Mouse (Mus musculus): Measurements from ENCODE around the gene Gm45808.

Gene Gm45808

GRCm38 (mm10) chr7:45455932-45456696, 30.5 kb downstream of the Gm45808 start:
- DNase-seq (ENCODE audit: low read depth in 1 of 2, low spot score in 2 of 2): no peak

DNA sequence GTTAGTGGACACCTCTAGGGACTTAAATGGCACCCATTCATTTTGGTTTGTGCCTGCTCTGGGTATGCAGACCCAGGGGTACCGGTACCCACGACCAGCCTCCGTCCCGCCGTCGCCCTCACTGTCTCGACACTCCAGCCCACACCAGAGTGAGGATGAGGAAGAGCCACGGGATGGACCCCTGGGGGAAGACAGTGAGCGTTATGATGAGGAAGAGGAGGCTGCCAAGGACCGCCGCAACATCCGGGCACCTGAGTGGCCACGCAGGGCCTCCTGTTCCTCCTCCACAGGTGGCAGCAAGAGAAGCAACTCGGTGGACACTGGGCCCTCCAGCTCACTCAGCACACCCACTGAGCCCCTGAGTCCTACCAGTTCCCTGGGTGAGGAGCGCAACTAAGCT, 31.6 kb downstream of the Gm45808 start:
- DNase-seq (ENCODE audit: low read depth in 1 of 2, low spot score in 2 of 2): no peak

DNA sequence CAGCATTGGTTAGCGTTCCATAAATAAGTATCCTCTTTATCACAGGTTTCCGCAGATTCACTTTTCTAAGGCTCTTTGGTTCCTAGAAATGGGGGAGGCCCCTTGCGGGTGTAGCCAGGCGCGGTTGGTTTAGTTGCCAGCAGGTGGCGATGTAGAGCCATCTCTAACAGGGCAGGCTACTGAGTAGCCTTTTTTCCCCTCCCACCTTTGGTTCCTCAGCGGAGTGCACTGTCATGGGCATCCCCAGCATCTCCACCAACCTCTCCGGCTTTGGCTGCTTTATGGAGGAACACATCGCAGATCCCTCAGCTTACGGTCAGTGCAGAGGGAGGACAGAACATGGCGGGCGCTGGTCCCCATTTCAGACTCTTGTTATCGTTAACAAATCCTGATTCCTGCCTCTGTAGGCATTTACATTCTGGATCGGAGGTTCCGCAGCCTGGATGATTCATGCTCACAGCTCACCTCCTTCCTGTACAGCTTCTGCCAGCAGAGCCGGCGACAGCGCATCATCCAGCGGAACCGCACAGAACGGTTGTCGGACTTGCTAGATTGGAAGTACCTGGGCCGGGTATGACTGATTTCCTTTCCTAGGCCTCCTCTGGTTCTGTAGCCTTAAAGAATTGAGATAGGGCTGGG, 35.1 kb downstream of the Gm45808 start:
- DNase-seq (ENCODE audit: low read depth in 1 of 2, low spot score in 2 of 2): peak; percentile 56 to 83

DNA sequence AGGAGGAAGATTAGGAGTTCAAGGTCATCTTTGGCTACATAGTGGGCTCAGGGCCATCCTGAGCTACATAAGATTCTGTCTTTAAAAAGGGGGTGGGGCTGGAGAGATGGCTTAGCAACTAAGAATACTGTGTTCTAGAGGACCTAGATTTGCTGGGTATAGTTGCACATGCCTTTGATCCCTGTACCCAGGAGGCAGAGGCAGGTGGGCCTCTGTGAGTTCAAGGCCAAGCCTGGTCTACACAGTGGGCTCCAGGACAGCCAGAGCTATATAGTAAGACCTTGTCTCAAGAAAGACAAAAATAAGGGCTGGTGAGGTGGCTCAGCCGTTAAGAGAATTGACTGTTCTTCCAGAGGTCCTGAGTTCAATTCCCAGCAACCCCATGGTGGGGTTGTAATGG, 36.6 kb downstream of the Gm45808 start:
- DNase-seq (ENCODE audit: low read depth in 1 of 2, low spot score in 2 of 2): no peak

- DNase-seq (ENCODE audit: low read depth in 1 of 2, low spot score in 2 of 2): no peak
Observed at GRCm38 (mm10) chr7:45447325-45447990, 39.2 kb downstream of the Gm45808 start.

DNA sequence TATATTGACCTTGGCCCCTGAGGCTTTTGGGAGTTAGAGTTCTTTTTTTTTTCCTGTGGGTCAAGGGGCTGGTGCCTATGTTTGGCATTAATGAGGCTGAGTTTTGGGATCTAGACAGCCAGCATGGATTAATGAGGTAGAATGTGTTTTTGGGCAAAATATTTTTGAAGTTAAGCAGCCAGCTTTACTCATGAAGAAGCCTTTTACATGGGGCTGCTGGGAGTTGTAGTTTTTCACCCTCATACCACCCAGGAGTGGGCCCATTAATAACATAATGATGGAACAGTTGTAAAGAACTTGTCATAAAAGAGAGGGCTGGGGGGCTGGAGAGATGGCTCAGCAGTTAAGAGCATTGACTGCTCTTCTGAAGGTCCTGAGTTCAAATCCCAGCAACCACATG, 40.0 kb downstream of the Gm45808 start:
- no peak for DNase-seq (ENCODE audit: low read depth in 1 of 2, low spot score in 2 of 2)

DNA sequence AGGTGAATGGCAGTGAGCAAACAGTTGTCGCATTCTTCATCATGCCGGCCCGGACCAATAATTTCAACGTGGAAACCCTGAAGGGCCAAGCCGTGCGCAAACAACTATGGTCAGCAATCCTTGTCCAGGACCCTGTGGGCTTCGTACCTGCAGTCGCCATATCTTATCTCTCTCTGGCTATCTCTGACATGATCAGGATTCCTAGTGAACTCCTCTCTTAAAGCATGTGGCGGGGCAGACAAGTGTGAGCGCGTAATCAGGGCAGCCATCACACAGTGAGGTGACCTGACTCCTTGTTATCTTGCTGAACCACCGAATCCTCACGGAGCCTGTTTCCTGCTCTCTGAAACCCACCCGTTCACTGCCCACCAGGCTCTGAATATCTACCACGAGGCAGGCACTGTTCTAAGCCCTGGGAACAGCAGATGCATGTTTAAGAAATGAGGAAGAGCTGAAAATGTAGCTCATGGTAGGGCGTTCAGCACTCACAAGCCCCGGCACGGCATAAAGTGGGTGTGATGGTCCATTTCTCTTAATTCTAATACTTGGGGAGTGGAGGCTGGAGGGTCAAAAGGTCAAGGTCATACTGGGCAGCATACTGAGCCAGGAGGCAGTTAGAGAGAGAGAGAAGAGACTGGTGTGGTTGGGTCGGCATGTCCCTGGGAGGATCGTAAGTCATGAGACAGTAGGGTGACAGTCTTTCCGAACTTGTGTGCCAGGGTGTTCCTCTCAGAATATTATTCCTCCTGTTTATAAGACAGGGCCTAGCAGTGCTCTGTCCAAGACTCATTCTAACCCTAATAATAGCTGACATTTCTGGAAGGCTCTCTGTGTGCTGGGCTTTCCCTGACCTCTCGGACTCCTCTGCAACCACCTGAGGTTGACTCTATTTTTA, 42.8 kb downstream of the Gm45808 start:
- DNase-seq (ENCODE audit: low read depth in 1 of 2, low spot score in 2 of 2): no peak

DNA sequence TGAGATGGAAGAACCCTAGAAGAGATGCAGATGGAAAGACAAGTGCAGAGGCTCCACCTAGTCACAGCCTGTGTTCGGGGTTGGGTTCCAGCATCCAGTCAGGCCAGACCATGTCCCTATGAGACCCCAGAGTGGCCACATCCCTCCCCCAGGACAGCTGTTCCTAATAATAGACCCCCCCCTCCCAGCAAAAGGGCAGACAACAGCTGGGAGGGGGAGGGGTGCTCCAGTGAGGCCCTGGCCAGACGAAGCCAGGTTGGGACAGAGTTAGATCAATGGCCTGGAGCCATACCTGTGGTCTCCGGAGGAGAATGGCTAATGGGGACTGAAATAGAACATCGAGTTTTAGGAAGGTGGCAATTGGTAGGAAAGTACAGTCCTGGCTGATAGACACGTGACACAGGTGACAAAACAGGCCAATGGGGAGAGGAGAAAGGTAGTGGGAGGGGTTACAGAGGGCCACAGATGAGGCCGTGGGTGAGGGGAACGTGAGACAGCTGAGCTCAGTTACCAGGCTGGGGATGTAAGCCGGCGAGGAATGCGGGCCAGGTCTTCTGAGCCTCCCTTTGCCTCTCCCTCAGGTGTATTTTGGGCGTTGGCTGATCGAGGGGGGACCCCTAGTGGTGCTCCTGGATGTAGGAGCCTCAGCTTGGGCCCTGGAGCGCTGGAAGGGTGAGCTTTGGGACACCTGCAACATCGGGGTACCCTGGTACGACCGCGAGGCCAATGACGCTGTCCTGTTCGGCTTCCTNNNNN, 48.9 kb downstream of the Gm45808 start, which contains the start of gene Ruvbl2:
Gene Ruvbl2 (minus strand): TSS at position 576 of the 756 bp plus-strand sequence.
- no peak for DNase-seq (ENCODE audit: low read depth in 1 of 2, low spot score in 2 of 2)

DNA sequence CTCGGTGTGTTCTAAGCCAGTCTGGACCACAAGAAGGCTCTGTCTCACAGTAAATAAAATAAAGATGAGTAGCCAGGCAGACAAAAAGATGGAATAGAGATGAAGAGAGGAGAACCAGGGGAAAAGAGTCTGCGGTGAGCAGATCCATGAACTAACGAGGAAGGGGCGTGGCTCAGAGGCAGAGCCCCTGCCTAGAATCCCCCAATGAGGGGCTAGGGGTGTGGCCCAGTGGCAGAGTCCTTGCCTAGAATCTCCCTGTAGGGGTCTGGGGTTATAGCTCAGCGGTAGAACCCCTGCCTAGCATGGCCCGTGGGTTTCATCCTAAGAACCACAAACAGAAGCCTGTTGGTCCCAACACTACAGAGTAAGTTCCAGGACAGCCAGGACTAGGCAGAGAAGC, 49.6 kb downstream of the Gm45808 start:
- no peak for DNase-seq (ENCODE audit: low read depth in 1 of 2, low spot score in 2 of 2)

DNA sequence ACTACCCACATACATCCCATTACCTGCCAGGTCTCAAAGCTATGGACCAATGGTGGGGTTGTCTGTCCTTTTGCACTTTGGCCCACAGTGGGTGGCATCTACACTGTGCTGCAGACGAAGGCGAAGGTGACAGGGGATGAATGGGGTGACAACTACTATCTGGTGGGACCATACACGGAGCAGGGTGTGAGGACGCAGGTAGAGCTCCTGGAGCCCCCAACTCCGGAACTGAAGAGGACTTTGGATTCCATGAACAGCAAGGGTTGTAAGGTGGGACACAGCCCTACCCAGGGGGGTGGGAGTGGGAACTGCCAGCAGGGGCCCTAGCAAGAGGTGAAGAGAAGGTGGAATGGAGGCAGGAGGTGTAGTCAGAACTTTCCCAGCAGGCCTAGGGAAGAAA, 50.2 kb downstream of the Gm45808 start:
- DNase-seq (ENCODE audit: low read depth in 1 of 2, low spot score in 2 of 2): no peak

- no peak for DNase-seq (ENCODE audit: low read depth in 1 of 2, low spot score in 2 of 2)
Observed at GRCm38 (mm10) chr7:45435038-45435437, 51.6 kb downstream of the Gm45808 start.

GRCm38 (mm10) chr7:45434203-45435015, 52.2 kb downstream of the Gm45808 start, which contains the start of gene Gys1:
Gene Gys1 (plus strand): TSS chr7:45434844.
- DNase-seq (ENCODE audit: low read depth in 1 of 2, low spot score in 2 of 2): peak; percentile 99 to 100

- no peak for DNase-seq (ENCODE audit: low read depth in 1 of 2, low spot score in 2 of 2)
Observed at GRCm38 (mm10) chr7:45433835-45434202, 52.8 kb downstream of the Gm45808 start.

DNA sequence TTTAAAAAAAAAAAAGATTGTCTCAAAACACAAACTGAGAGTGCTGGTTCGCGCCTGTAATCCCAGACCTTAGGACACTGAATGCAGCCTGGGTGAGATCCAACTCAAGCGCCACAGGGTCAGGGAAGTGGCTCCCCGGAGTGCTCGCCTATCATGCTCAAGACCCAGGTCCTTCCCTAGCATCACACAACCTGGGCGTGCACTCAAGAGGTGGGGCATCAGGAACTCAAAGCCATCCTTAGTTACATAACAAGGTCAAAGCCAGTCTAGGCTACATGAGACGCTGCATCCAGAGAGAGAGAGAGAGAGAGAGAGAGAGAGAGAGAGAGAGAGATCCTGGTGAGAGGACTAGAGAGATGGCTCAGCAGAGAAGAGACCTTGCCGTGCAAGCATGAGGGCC, 60.1 kb downstream of the Gm45808 start:
- no peak for DNase-seq (ENCODE audit: low read depth in 1 of 2, low spot score in 2 of 2)

GRCm38 (mm10) chr7:45421194-45421593, 65.4 kb downstream of the Gm45808 start:
- DNase-seq (ENCODE audit: low read depth in 1 of 2, low spot score in 2 of 2): no peak

GRCm38 (mm10) chr7:45420615-45420919, 66.0 kb downstream of the Gm45808 start, which contains the start of gene Lhb:
Gene Lhb (plus strand): TSS chr7:45420820.
- no peak for DNase-seq (ENCODE audit: low read depth in 1 of 2, low spot score in 2 of 2)

DNA sequence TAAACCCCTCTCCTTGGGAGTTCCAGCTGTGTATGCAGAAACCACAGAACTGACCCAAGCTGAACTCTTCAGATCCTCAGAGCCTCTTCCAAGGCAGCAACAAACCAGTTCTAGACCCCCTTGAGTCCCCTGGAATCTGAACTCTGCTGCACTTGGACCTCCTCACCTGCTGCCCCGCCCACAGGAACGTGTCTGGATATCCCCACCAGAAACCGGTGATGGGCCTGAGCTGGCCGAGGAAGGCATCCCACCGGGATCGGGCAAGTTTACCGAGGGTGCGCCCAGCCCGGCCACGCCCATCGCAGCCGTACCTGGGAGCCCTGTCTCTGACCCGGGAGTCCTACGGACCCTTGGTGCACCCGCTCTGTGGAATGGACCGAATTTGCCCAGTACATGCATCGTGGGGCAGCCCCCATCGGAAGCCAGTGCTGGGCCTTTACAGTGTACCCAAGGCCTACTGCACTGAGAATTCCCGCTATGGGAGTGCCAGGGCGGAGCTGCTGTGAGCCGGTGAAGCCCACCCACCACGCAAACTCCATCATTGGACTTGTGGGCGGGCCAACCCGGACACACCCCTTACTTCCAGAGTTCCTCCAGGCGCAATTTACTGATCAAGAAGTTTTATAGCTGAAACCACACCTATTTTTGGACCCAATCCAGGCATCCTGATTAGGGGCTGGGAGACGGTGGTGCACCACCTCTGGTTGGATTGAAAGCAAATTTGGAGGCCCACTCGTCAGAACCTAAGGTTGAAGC, 66.6 kb downstream of the Gm45808 start:
- DNase-seq (ENCODE audit: low read depth in 1 of 2, low spot score in 2 of 2): no peak

DNA sequence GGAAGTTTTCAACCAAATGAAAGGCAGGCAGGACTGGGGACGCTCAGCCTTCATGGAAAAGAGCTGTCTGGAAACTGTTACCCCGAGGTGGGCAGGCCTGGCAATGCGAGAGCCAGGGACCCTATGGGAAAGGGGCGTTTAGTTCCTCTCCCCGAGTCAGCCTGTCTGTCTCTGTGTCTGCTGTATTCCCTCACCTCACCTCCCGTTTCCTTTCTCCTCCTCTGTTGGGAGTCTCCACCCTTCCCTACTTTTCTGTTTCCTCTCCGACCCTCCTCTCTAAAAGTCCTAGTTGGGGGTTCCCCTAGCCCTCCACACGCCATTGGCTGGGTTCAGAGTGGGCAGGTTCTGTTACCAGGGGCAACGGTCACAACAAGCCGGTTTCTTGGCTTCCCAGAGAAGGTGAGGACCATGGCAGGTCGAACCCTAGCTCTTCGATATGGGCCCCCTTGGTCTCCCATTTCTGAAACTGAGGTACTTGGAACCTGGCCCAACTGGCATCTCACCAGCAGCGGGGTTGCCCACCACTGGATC, 68.6 kb downstream of the Gm45808 start:
- DNase-seq (ENCODE audit: low read depth in 1 of 2, low spot score in 2 of 2): no peak

Data from monocyte, adult 2 months (primary cell).